Mouse (Mus musculus) lung, adult 2 months (tissue): Measurements from ENCODE around the gene Tspo2.
A peak's percentile ranks its signal among the peaks of the same experiment; 100 is the strongest.

Experiments used
- CTCF ChIP-seq: fragments of 200-500 bp; IDR thresholded peaks from 2 replicates; pipeline ENCODE4 v1.5.1; 2011; ENCODE audit warnings: mild to moderate bottlenecking, low read length, control low read depth; ENCODE audit not compliant: insufficient read depth
- POLR2A ChIP-seq: fragments of 200-500 bp; IDR thresholded peaks from 2 replicates; pipeline ENCODE4 v1.6.1; 2011; ENCODE audit warnings: low read depth, mild to moderate bottlenecking, control low read depth, low read length, borderline replicate concordance; ENCODE audit errors: extremely low read depth

DNA sequence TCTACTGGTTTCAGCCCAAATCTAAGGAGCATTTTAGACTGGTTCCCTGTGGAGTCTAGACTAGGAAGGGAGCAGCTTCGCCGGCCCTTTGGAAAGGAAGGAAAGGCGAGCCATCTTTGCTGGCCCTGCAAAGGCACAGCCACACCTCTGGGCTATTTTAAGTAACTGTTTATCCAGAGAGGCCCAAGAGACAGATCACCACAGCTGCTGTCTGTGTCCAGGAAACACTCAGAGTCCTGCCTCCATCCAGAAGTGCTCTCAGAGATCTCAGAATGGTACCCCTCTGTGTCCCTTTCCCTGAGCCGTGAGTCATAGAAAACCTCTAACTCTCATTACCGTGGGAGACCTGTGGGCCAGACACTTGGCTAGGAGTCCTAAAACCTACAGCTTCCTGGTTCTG is 20.9 kb downstream of the Tspo2 start:
- TF ChIP-seq CTCF (no peak), POLR2A (0 out of 2 replicates have a peak, but pooled peaks have one; percentile 9)
